Mouse (Mus musculus) lung, postnatal 0 days (tissue): Measurements from ENCODE around the gene Ankrd36. TPM values are rescaled to one million over a fixed set of nuclear protein-coding genes. Genes with fewer than 3 reads are reported as not detected.
A peak's percentile ranks its signal among the peaks of the same experiment; 100 is the strongest.

Source experiments
- ATAC-seq: fragments of 200-750 bp; cut with Nextera tagmentation; 2 replicates; pipeline ENCODE4 v1.8.0; 2017; ENCODE audit warnings: moderate library complexity
- DNase-seq: peaks from one replicate; pipeline ENCODE4 v3.0.0-alpha.2; 2016; ENCODE audit warnings: low spot score
- H3K27ac ChIP-seq: fragments of 300-500 bp; sonication (generic); 2 replicates; pipeline ENCODE4 v1.5.1; 2014; ENCODE audit warnings: antibody characterized with exemption, mild to moderate bottlenecking, low read length, mixed read lengths
- H3K27me3 ChIP-seq: fragments of 300-500 bp; sonication (generic); replicated peaks from 2 replicates; pipeline ENCODE4 v1.6.1; 2014; ENCODE audit warnings: low read length, mixed read lengths; ENCODE audit not compliant: insufficient read depth
- H3K36me3 ChIP-seq: fragments of 300-500 bp; sonication (generic); 2 replicates; pipeline ENCODE4 v1.6.1; 2014; ENCODE audit warnings: low read length, mixed read lengths; ENCODE audit not compliant: insufficient read depth
- H3K4me1 ChIP-seq: fragments of 300-500 bp; sonication (generic); 2 replicates; pipeline ENCODE4 v1.6.1; 2014; ENCODE audit warnings: antibody characterized with exemption, low read depth, low read length, mixed read lengths; ENCODE audit not compliant: insufficient read depth
- H3K4me2 ChIP-seq: fragments of 300-500 bp; sonication (generic); replicated peaks from 2 replicates; pipeline ENCODE4 v1.6.1; 2014; ENCODE audit warnings: low read depth, mild to moderate bottlenecking, low read length, moderate library complexity, mixed read lengths
- H3K4me3 ChIP-seq: fragments of 300-500 bp; sonication (generic); 2 replicates; pipeline ENCODE4 v1.5.1; 2014; ENCODE audit warnings: low read depth, low read length
- H3K9ac ChIP-seq: fragments of 300-500 bp; sonication (generic); replicated peaks from 2 replicates; pipeline ENCODE4 v1.6.1; 2014; ENCODE audit warnings: low read depth, mild to moderate bottlenecking
- H3K9me3 ChIP-seq: fragments of 300-500 bp; sonication (generic); 2 replicates; pipeline ENCODE4 v1.6.1; 2016; ENCODE audit warnings: low read length, mixed read lengths
- CTCF ChIP-seq: IDR thresholded peaks from 2 replicates; pipeline ENCODE4 v1.5.1; 2016; ENCODE audit warnings: antibody characterized with exemption, mild to moderate bottlenecking
- EP300 ChIP-seq: IDR thresholded peaks from 2 replicates; pipeline ENCODE4 v1.6.1; 2016; ENCODE audit warnings: antibody characterized with exemption, mild to moderate bottlenecking, control low read depth
- WGBS: fragments of 180-500 bp; shearing (Covaris S2); extraction: QIAGEN DNeasy Blood & Tissue Kit; methylation state at CpG from one replicate; pipeline ENCODE4 v1.1.7; 2014; 5-methylcytosine and 5-hydroxymethylcytosine counted together
- polyA plus RNA-seq: library from polyadenylated mRNA; unstranded; fragments of >200 nt; fragmentation: Nextera tagmentation; extraction: Ambion mirVana; gene quantifications from 2 replicates; pipeline ENCODE4 v1.2.1, GENCODE M21; 2015

The Ankrd36 gene
- polyA plus RNA-seq, 1 experiment from 2014 or later, result not detected

DNA sequence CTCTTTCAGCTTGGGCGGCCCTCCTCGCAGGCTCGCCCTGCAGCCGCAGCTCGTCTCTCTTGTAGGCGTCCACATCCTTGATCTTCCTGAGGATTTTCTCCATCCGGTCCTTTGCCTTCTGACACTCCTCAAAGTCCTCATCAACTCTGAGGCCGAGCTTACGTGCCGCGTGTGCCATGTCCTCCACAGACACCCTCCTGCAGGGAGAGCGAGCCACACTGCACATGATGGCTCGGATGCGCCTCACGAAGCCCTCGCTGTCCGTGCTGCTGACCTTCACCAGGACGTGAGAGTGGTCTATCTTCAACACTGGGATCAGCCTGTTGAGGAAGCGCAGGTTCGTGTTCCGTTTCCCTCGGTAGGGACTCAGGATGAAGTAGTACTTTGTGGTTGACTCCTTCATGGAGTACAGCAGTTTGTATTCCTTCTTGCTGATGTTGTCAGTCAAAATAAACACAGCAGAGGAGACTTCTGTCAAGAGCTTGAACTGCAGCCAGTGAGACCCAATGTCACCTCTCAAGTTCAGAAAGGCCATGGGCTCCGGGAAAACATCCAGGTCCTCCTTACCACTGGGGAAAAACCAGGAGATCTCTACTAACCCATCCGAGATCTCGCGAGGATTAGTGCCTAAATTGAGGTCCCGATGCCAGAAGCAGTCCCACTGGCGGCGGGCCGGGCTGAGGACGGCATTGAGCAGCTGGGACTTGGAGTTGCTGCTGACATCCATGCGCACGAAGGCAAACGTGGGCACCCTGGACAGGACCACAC is 147.6 kb downstream of the Ankrd36 start:
- Histone ChIP-seq H3K9ac (no peak overlapping the region), H3K9me3 (no peaks in the 10 kb centered on the region), H3K4me3 (no peak overlapping the region), H3K4me2 (no peak overlapping the region), H3K4me1 (no peaks in the 10 kb centered on the region), H3K27ac (no peak overlapping the region), H3K27me3 (no peaks in the 10 kb centered on the region), H3K36me3 (peaks cover 28% of the 10 kb centered on the region)
- ATAC-seq (peak; percentile 32), DNase-seq (peak; percentile 29)
- TF ChIP-seq CTCF (no peak), EP300 (no peak)
- WGBS, result 87% methylated on average over 34 of the region's 34 CpGs

DNA sequence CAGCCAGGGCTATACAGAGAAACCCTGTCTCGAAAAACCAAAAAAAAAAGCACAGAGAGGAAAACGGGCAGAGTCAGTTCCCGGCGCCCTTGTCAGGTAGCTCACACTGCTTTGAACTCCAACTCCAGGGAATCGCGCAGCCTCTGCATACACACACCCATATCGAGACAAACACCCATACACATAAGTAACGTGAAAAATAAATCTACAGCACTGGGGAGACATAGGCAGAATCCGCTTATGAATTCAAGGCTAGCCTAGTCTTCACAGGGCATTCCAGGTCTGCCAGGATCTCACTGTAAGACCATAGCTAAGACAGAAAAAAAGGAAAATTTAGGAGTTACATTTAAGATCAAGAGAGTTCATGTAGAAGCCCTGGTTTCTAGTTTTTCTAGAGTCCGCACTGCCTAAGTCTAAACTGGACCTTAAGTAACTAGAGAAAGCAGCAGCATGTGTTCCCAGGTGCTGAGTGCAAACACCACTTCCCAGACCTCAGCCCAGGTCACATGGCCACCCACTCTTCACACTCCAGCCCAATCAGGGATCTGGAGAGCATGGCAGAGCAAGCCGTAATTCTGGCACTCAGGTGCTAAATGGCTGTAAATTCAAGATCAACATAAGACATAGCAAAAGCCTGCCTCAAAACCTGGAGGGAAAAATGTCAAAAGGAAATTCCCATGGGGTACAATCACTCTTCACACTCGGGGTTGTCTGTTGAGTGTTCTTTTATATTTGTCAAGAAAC is 149.3 kb downstream of the Ankrd36 start:
- Histone ChIP-seq H3K4me2 (no peak overlapping the region), H3K4me3 (no peak overlapping the region), H3K27ac (no peak overlapping the region), H3K9ac (no peak overlapping the region), H3K27me3 (no peaks in the 10 kb centered on the region), H3K9me3 (no peaks in the 10 kb centered on the region), H3K36me3 (peaks cover 28% of the 10 kb centered on the region), H3K4me1 (no peaks in the 10 kb centered on the region)
- WGBS, result 89% methylated on average over 12 of the region's 12 CpGs
- no peak for TF ChIP-seq EP300
- ATAC-seq, result peak; percentile 47; the same call in 1 of the 2 replicates
- DNase-seq, result no peak

DNA sequence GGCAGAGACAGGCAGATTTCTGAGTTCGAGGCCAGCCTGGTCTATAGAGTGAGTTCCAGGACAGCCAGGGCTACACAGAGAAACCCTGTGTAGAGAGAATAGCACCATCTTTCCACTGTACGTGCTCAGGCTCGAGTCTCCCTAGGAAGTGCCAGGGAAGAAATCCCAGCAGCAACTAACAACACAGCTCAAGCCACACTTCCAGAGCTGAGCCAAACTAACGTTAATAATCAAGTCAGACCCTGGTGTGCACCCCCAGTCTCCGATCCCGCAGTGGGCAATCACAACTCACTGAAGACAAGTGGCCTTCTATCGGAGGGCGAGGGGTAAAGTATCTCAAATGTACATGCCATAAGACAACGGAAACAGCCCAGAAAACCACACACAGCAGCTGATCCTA is 160.1 kb downstream of the Ankrd36 start:
- Histone ChIP-seq H3K27ac (no peak overlapping the region), H3K4me1 (no peaks in the 10 kb centered on the region), H3K9me3 (no peaks in the 10 kb centered on the region), H3K27me3 (no peaks in the 10 kb centered on the region), H3K36me3 (no peaks in the 10 kb centered on the region), H3K4me3 (no peak overlapping the region), H3K9ac (no peak overlapping the region), H3K4me2 (no peak overlapping the region)
- 89% methylated on average over 9 of the region's 9 CpGs for WGBS
- DNase-seq, result no peak
- ATAC-seq, result no peak
- TF ChIP-seq EP300 (no peak), CTCF (no peak)

DNA sequence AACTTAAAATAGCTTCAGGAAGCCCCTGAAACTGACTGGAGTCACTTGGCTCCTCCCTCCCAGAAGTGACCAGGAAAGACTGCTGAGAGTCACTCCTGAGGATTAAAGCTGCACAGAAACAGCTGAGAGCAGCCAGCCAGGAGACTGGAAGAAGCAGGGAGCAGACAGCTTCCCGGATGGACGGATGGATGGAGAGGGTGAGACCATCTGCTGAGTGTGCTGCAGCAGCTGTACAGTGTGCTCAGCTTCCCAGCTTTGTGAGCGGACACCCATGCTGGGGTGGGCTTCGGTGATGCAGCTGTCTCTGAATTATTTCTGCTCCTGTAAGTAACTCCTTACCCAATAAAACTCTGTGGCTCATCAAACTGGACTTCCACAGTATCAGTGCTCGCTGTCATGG is 162.9 kb downstream of the Ankrd36 start:
- H3K27ac ChIP-seq, result no peak overlapping the region
- no peak overlapping the region for H3K4me2 ChIP-seq
- no peak overlapping the region for H3K4me3 ChIP-seq
- H3K9ac ChIP-seq, result no peak overlapping the region
- no peaks in the 10 kb centered on the region for H3K27me3 ChIP-seq
- TF ChIP-seq CTCF (no peak), EP300 (no peak)
- 71% methylated on average over 5 of the region's 5 CpGs for WGBS
- H3K4me1 ChIP-seq, result no peaks in the 10 kb centered on the region
- DNase-seq (no peak), ATAC-seq (no peak)
- no peaks in the 10 kb centered on the region for H3K36me3 ChIP-seq
- H3K9me3 ChIP-seq, result no peaks in the 10 kb centered on the region

DNA sequence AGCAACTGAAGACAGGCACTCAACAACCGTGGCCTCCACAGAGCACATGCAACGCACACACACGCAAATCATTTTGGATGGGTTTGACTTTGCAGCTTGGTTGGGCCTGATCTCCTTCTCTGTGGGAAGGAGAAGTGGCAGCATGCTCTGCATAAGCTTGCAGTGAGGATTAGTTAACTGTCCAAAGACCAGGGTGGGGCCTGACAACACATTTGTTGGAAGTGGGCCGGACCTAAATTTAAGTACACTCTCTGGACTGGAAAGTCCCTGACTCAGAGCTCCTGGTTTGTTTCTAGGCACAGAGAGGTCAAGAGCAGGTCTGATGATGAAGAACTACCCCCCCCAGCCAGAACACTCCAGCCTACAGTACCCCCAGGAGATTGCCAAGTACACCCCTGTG is 164.8 kb downstream of the Ankrd36 start:
- Histone ChIP-seq H3K9ac (no peak overlapping the region), H3K4me1 (no peaks in the 10 kb centered on the region), H3K36me3 (no peaks in the 10 kb centered on the region), H3K27ac (no peak overlapping the region), H3K27me3 (no peaks in the 10 kb centered on the region), H3K4me2 (no peak overlapping the region), H3K4me3 (no peak overlapping the region), H3K9me3 (no peaks in the 10 kb centered on the region)
- DNase-seq, result no peak
- WGBS, result 91% methylated on average over 4 of the region's 4 CpGs
- ATAC-seq, result no peak
- no peak for TF ChIP-seq EP300
- TF ChIP-seq CTCF, result no peak

DNA sequence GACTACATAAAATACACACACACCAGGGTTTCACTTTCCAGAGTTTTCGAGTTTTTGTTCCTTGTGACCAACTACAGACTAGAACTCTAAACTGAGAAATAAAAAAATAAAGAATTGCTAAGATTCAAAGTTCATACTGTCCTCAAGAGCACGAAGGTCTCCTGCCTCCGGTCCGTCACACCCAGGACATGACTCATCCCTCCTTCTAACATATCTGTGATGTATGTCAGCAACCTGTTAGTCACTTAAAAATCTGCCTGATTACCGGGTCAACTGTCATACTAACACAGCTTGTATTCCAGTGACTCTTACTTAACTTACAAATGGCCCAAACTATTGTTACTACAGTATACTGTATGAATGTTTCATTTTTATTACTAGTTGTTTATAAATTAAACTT is 167.7 kb downstream of the Ankrd36 start:
- Histone ChIP-seq H3K9ac (no peak overlapping the region; the same call in 1 of the 2 replicates), H3K27me3 (no peaks in the 10 kb centered on the region), H3K36me3 (no peaks in the 10 kb centered on the region), H3K4me3 (no peak overlapping the region), H3K9me3 (no peaks in the 10 kb centered on the region), H3K4me2 (no peak overlapping the region), H3K27ac (no peak overlapping the region), H3K4me1 (no peaks in the 10 kb centered on the region)
- 73% methylated on average over 5 of the region's 5 CpGs for WGBS
- no peak for DNase-seq
- no peak for ATAC-seq
- TF ChIP-seq EP300, result no peak

Other genes starting within 250 kb of the Ankrd36 start
- 15.4 and 16.3 TPM in 2 replicates for gene Znrf3, start 124.8 kb upstream of the Ankrd36 start, polyA plus RNA-seq
- 211 and 242 TPM in 2 replicates for gene Xbp1, start 49.0 kb upstream of the Ankrd36 start, polyA plus RNA-seq
- gene Ccdc117, start 27.5 kb upstream of the Ankrd36 start, polyA plus RNA-seq, result 13.4 and 13.9 TPM in 2 replicates
- gene Mrps24, start 146.0 kb downstream of the Ankrd36 start, polyA plus RNA-seq, result 178 and 201 TPM in 2 replicates
- gene Urgcp, start 192.7 kb downstream of the Ankrd36 start, polyA plus RNA-seq, result 18.3 and 19.0 TPM in 2 replicates
- gene Dbnl, start 218.8 kb downstream of the Ankrd36 start, polyA plus RNA-seq, result 98.0 and 99.7 TPM in 2 replicates
- gene Pgam2, start 234.0 kb downstream of the Ankrd36 start, polyA plus RNA-seq, result 28.8 and 29.8 TPM in 2 replicates